Mouse (Mus musculus) intestine, postnatal 0 days (tissue): ENCODE data around the gene Senp5. TPM values are rescaled to one million over a fixed set of nuclear protein-coding genes. Genes with fewer than 3 reads are reported as not detected.

Source experiments
- ATAC-seq: fragments of 200-750 bp; cut with Nextera tagmentation; 2 replicates; pipeline ENCODE4 v1.8.0; 2017; ENCODE audit warnings: mild to moderate bottlenecking, moderate TSS enrichment, moderate library complexity
- H3K27ac ChIP-seq: fragments of 300-500 bp; sonication (generic); 2 replicates; pipeline ENCODE4 v1.5.1; 2014; ENCODE audit warnings: mild to moderate bottlenecking, low read depth, low read length, moderate library complexity
- H3K27me3 ChIP-seq: fragments of 300-500 bp; sonication (generic); replicated peaks from 2 replicates; pipeline ENCODE4 v1.6.1; 2014; ENCODE audit warnings: low read length, mixed read lengths; ENCODE audit not compliant: control insufficient read depth, insufficient read depth
- H3K36me3 ChIP-seq: fragments of 300-500 bp; sonication (generic); 2 replicates; pipeline ENCODE4 v1.6.1; 2014; ENCODE audit warnings: mild to moderate bottlenecking, moderate library complexity; ENCODE audit not compliant: control insufficient read depth, insufficient read depth
- H3K4me1 ChIP-seq: fragments of 300-500 bp; sonication (generic); replicated peaks from 2 replicates; pipeline ENCODE4 v1.6.1; 2014; ENCODE audit warnings: antibody characterized with exemption, low read length, mixed read lengths; ENCODE audit not compliant: control insufficient read depth, insufficient read depth
- H3K4me2 ChIP-seq: fragments of 300-500 bp; sonication (generic); replicated peaks from 2 replicates; pipeline ENCODE4 v1.6.1; 2014; ENCODE audit warnings: low read depth, mild to moderate bottlenecking, moderate library complexity
- H3K4me3 ChIP-seq: fragments of 300-500 bp; sonication (generic); 2 replicates; pipeline ENCODE4 v1.5.1; 2014; ENCODE audit warnings: low read depth, low read length
- H3K9ac ChIP-seq: fragments of 300-500 bp; sonication (generic); 2 replicates; pipeline ENCODE4 v1.6.1; 2014; ENCODE audit warnings: mild to moderate bottlenecking, low read depth, low read length
- H3K9me3 ChIP-seq: fragments of 300-500 bp; sonication (generic); 2 replicates; pipeline ENCODE4 v1.6.1; 2016; ENCODE audit warnings: mixed run types; ENCODE audit not compliant: control insufficient read depth
- CTCF ChIP-seq: sonication (generic); IDR thresholded peaks from 2 replicates; pipeline ENCODE4 v1.5.1; 2016; ENCODE audit warnings: low read depth, mild to moderate bottlenecking, control low read depth, antibody characterized with exemption, moderate library complexity
- WGBS: fragments of 180-500 bp; shearing (Covaris S2); extraction: QIAGEN DNeasy Blood & Tissue Kit; methylation state at CpG from one replicate; pipeline ENCODE4 v1.1.7; 2014; 5-methylcytosine and 5-hydroxymethylcytosine counted together
- microRNA-seq: library from miRNA; unstranded; fragments of <30 nt; microRNA quantifications from one replicate; pipeline ENCODE4, GENCODE M21; 2016
- polyA plus RNA-seq: library from polyadenylated mRNA; unstranded; fragments of >200 nt; fragmentation: Nextera tagmentation; extraction: Ambion mirVana; gene quantifications from 2 replicates; pipeline ENCODE4 v1.2.1, GENCODE M21; 2015

Senp5 gene
- polyA plus RNA-seq, 1 experiment from 2014 or later = 5.0 TPM

GRCm38 (mm10) chr16:31924368-31924767 lies 78.7 kb downstream of the Senp5 start:
- H3K9ac ChIP-seq = no peak overlapping the region
- H3K27ac ChIP-seq = no peak overlapping the region
- H3K4me1 ChIP-seq = no peaks in the 10 kb centered on the region
- no peaks in the 10 kb centered on the region for H3K9me3 ChIP-seq
- ATAC-seq = peak; percentile 50
- no peak for TF ChIP-seq CTCF
- H3K36me3 ChIP-seq = no peaks in the 10 kb centered on the region
- no peak overlapping the region for H3K4me2 ChIP-seq
- WGBS = 50% methylated on average over 6 of the region's 6 CpGs
- no peak overlapping the region for H3K4me3 ChIP-seq
- H3K27me3 ChIP-seq = no peaks in the 10 kb centered on the region

GRCm38 (mm10) chr16:31918248-31918724 lies 84.8 kb downstream of the Senp5 start:
- Histone ChIP-seq H3K36me3 (no peaks in the 10 kb centered on the region), H3K4me2 (peak overlapping the region; percentile 59), H3K4me3 (0 out of 2 replicates have a peak overlapping the region, but pooled peaks have one; percentile 6), H3K9me3 (no peaks in the 10 kb centered on the region), H3K9ac (peak overlapping the region; percentile 24; the same call in 1 of the 2 replicates), H3K27ac (peak overlapping the region; percentile 74), H3K4me1 (no peaks in the 10 kb centered on the region), H3K27me3 (no peaks in the 10 kb centered on the region)
- TF ChIP-seq CTCF = peak; percentile 98
- peak; percentile 48 for ATAC-seq
- 1% methylated on average over 14 of the region's 14 CpGs for WGBS

- Histone ChIP-seq H3K4me2 (peak overlapping the region; percentile 59), H3K4me3 (0 out of 2 replicates have a peak overlapping the region, but pooled peaks have one; percentile 6)
- peak; percentile 93 for ATAC-seq
Observed at GRCm38 (mm10) chr16:31917776-31918175, 85.3 kb downstream of the Senp5 start.

GRCm38 (mm10) chr16:31910281-31910847 lies 92.7 kb downstream of the Senp5 start:
- H3K27me3 ChIP-seq = no peaks in the 10 kb centered on the region
- no peak overlapping the region for H3K4me2 ChIP-seq
- H3K9me3 ChIP-seq = no peaks in the 10 kb centered on the region
- H3K4me3 ChIP-seq = no peak overlapping the region
- no peak overlapping the region for H3K9ac ChIP-seq
- H3K27ac ChIP-seq = peak overlapping the region; percentile 46; the same call in 1 of the 2 replicates
- WGBS = 27% methylated on average over 10 of the region's 10 CpGs
- ATAC-seq = peak; percentile 87
- TF ChIP-seq CTCF = no peak
- H3K36me3 ChIP-seq = no peaks in the 10 kb centered on the region
- no peaks in the 10 kb centered on the region for H3K4me1 ChIP-seq

More at GRCm38 (mm10) chr16:31917776-31918175, 85.3 kb downstream of the Senp5 start:
- no peaks in the 10 kb centered on the region for H3K27me3 ChIP-seq
- 47% methylated on average over 11 of the region's 11 CpGs for WGBS
- no peaks in the 10 kb centered on the region for H3K4me1 ChIP-seq
- no peaks in the 10 kb centered on the region for H3K36me3 ChIP-seq
- TF ChIP-seq CTCF = no peak
- H3K9ac ChIP-seq = peak overlapping the region; percentile 24; the same call in 1 of the 2 replicates
- H3K9me3 ChIP-seq = no peaks in the 10 kb centered on the region
- peak overlapping the region; percentile 74 for H3K27ac ChIP-seq

Small RNA genes within 50 kb of the gene (microRNA-seq; reads per million reads assigned to microRNA genes)
- gene Gm26269 = not detected

Other genes with a start within 250 kb of the Senp5 start
- gene Meltf, start 124.5 kb downstream of the Senp5 start, polyA plus RNA-seq = 568 and 663 TPM in 2 replicates
- 0.39 and 0.54 TPM in 2 replicates for gene Pigz, start 69.4 kb downstream of the Senp5 start, polyA plus RNA-seq
- 203 and 214 TPM in 2 replicates for gene 0610012G03Rik, start 54.8 kb downstream of the Senp5 start, polyA plus RNA-seq
- gene Ncbp2, start 54.8 kb downstream of the Senp5 start, polyA plus RNA-seq = 24.7 and 28.4 TPM in 2 replicates
- 23.4 and 25.6 TPM in 2 replicates for gene Pak2, start 76.1 kb upstream of the Senp5 start, polyA plus RNA-seq
- 68.1 and 71.6 TPM in 2 replicates for gene Pigx, start 96.5 kb upstream of the Senp5 start, polyA plus RNA-seq
- 22.3 and 23.0 TPM in 2 replicates for gene Cep19, start 96.5 kb upstream of the Senp5 start, polyA plus RNA-seq
- gene Nrros, start 162.3 kb upstream of the Senp5 start, polyA plus RNA-seq = 4.7 and 4.8 TPM in 2 replicates
- 0.13 TPM in 1 of 2 replicates, not detected in the other for gene Bex6, start 176.5 kb upstream of the Senp5 start, polyA plus RNA-seq
- 4.9 and 5.1 TPM in 2 replicates for gene Fbxo45, start 243.9 kb upstream of the Senp5 start, polyA plus RNA-seq
- 10.7 and 11.8 TPM in 2 replicates for gene Wdr53, start 243.9 kb upstream of the Senp5 start, polyA plus RNA-seq